ENCODE assay signal across 20 mouse cellular contexts in genomic region chr8:114469208-114469590, GRCm38 (mm10). TPM values are rescaled to one million over a fixed set of nuclear protein-coding genes. Genes with fewer than 3 reads are reported as not detected.
DNase-seq lines count a peak whose midpoint lies in the region; ATAC-seq and TF ChIP-seq lines count a peak whose summit lies in the region.
"Had no signal": no experiment of that assay in that cellular context is flagged by ENCODE, and none has a peak within 500 bp of the region (broad histone marks: within the 10 kb centered on the region; RNA-seq: fewer than 3 reads in every experiment).

No protein-coding gene starts in this region.

- TF ChIP-seq POLR2A in brain, embryonic 14.5 days (IDR thresholded peaks at IDR 0.05; ENCODE audit: borderline replicate concordance, extremely low read depth, insufficient read depth, insufficient read length, poor library complexity, severe bottlenecking) = no peak

- 91% methylated on average over 10 of the region's 10 CpGs for WGBS in hindbrain, embryonic 13.5 days
- WGBS in hindbrain, embryonic 10.5 days = 92% methylated on average over 10 of the region's 10 CpGs
- 82% methylated on average over 10 of the region's 10 CpGs for WGBS in lung, embryonic 16.5 days

- H3K4me2 ChIP-seq in hindbrain, embryonic 13.5 days = no peak overlapping the region
- no peak overlapping the region for H3K4me2 ChIP-seq in lung, embryonic 16.5 days (ENCODE audit: low read depth, low read length)
- H3K4me2 ChIP-seq: liver, embryonic 13.5 days; neural tube, embryonic 15.5 days had no signal

- H3K9me3 ChIP-seq in hindbrain, embryonic 13.5 days = no peaks in the 10 kb centered on the region
- H3K9me3 ChIP-seq in hindbrain, embryonic 10.5 days = peaks cover 6% of the 10 kb centered on the region; the same call in 1 of the 2 replicates
- no peaks in the 10 kb centered on the region for H3K9me3 ChIP-seq in lung, embryonic 16.5 days (ENCODE audit: control insufficient read depth, low read length)
- H3K9me3 ChIP-seq: liver, embryonic 13.5 days; midbrain, embryonic 10.5 days; neural tube, embryonic 15.5 days had no signal

- peaks cover 5% of the 10 kb centered on the region; the same call in 1 of the 2 replicates for H3K4me1 ChIP-seq in hindbrain, embryonic 13.5 days (replicated peaks)
- no peaks in the 10 kb centered on the region for H3K4me1 ChIP-seq in hindbrain, embryonic 10.5 days (replicated peaks)
- no peaks in the 10 kb centered on the region for H3K4me1 ChIP-seq in lung, embryonic 16.5 days (replicated peaks; ENCODE audit: control insufficient read depth, insufficient read depth, low read length)
- H3K4me1 ChIP-seq: liver, embryonic 13.5 days; midbrain, embryonic 10.5 days had no signal

- ATAC-seq in hindbrain, embryonic 13.5 days (ENCODE audit: low FRiP score) = no peak
- peak; percentile 16; the same call in 1 of the 2 replicates for ATAC-seq in lung, embryonic 16.5 days (ENCODE audit: low read depth)

- H3K4me3 ChIP-seq in hindbrain, embryonic 13.5 days = no peak overlapping the region
- H3K4me3 ChIP-seq in hindbrain, embryonic 10.5 days = no peak overlapping the region
- H3K4me3 ChIP-seq in lung, embryonic 16.5 days (ENCODE audit: low read length) = no peak overlapping the region
- H3K4me3 ChIP-seq: gastrocnemius, adult 2 months; liver, embryonic 13.5 days; midbrain, embryonic 10.5 days; neural tube, embryonic 15.5 days had no signal

- H3K27ac ChIP-seq in hindbrain, embryonic 13.5 days = peak overlapping the region; percentile 61
- H3K27ac ChIP-seq in hindbrain, embryonic 10.5 days = no peak overlapping the region
- no peak overlapping the region for H3K27ac ChIP-seq in lung, embryonic 16.5 days (ENCODE audit: low read length)
- H3K27ac ChIP-seq: gastrocnemius, adult 2 months; liver, embryonic 13.5 days; midbrain, embryonic 10.5 days; neural tube, embryonic 15.5 days had no signal

- no peaks in the 10 kb centered on the region; the same call in 1 of the 2 replicates for H3K36me3 ChIP-seq in hindbrain, embryonic 13.5 days
- peaks cover 15% of the 10 kb centered on the region for H3K36me3 ChIP-seq in hindbrain, embryonic 10.5 days
- H3K36me3 ChIP-seq in lung, embryonic 16.5 days (ENCODE audit: control insufficient read depth, insufficient read depth, low read length) = peaks cover 4% of the 10 kb centered on the region; the same call in 1 of the 2 replicates
- H3K36me3 ChIP-seq: neural tube, embryonic 15.5 days had no signal

- H3K27me3 ChIP-seq in hindbrain, embryonic 13.5 days = no peaks in the 10 kb centered on the region
- H3K27me3 ChIP-seq in hindbrain, embryonic 10.5 days (ENCODE audit: insufficient read depth, poor library complexity, severe bottlenecking) = no peaks in the 10 kb centered on the region
- H3K27me3 ChIP-seq in lung, embryonic 16.5 days (ENCODE audit: control insufficient read depth, insufficient read depth, low read depth, low read length) = no peaks in the 10 kb centered on the region
- H3K27me3 ChIP-seq: liver, embryonic 13.5 days; neural tube, embryonic 15.5 days had no signal

- TF ChIP-seq CTCF in brain, embryonic 14.5 days (IDR thresholded peaks at IDR 0.05; ENCODE audit: borderline replicate concordance, extremely low read depth, insufficient read depth, insufficient read length) = 0 out of 2 replicates have a peak, but pooled peaks have one; percentile 17

- no peak for DNase-seq in hindbrain, embryonic 10.5 days (ENCODE audit: low spot score)
- DNase-seq in lung, postnatal 25 days (ENCODE audit: low spot score) = no peak
- DNase-seq in ES-CJ7 (ENCODE audit: low read depth, low spot score) = peak; percentile 43
- no peak for DNase-seq in brain, embryonic 14.5 days (ENCODE audit: low read depth)
- no peak for DNase-seq in adrenal gland, adult (ENCODE audit: inconsistent age in 2 of 2, low spot score in 1 of 2)
- no peak for DNase-seq in gastrocnemius, postnatal 4 days (ENCODE audit: low spot score in 2 of 2)
- DNase-seq: cerebellum, adult 9-11 months; gastrocnemius, adult 2 months; kidney, adult 9 months; liver, embryonic 13.5 days; right cerebral cortex, postnatal 25 days; thymus, adult 18-20 months had no signal

- H3K9ac ChIP-seq in hindbrain, embryonic 13.5 days = no peak overlapping the region
- H3K9ac ChIP-seq in lung, embryonic 16.5 days (ENCODE audit: low read length) = no peak overlapping the region
- H3K9ac ChIP-seq: liver, embryonic 13.5 days; neural tube, embryonic 15.5 days had no signal

RNA-seq across cellular contexts. Expression of gene Wwox, which starts 29.7 kb away (rescaled TPM):
- polyA plus RNA-seq in hindbrain, embryonic 13.5 days (2015; fragmentation: Nextera tagmentation; extraction: Ambion mirVana) = 12.4 and 13.8 TPM in 2 replicates
- polyA plus RNA-seq in hindbrain, embryonic 10.5 days (2016; fragmentation: Nextera tagmentation; extraction: Ambion mirVana) = 12.5 and 13.2 TPM in 2 replicates
- polyA plus RNA-seq in lung, embryonic 16.5 days (2015; fragmentation: Nextera tagmentation; extraction: Ambion mirVana) = 19.2 and 20.2 TPM in 2 replicates
- polyA plus RNA-seq in brain, embryonic 14.5 days (2012; rRNA removed) = 8.7 and 11.0 TPM in 2 replicates
- 10 to 100 TPM; 10.9 to 11.5 TPM for total RNA-seq in gastrocnemius, postnatal 4 days (2021)

RNA-seq across cellular contexts. Expression of gene Clec3a, which starts 51.3 kb away (rescaled TPM):
- polyA plus RNA-seq in hindbrain, embryonic 13.5 days (2015; fragmentation: Nextera tagmentation; extraction: Ambion mirVana) = not detected in 2 replicates
- polyA plus RNA-seq in hindbrain, embryonic 10.5 days (2016; fragmentation: Nextera tagmentation; extraction: Ambion mirVana) = not detected in 2 replicates
- 0.38 and 0.92 TPM in 2 replicates for polyA plus RNA-seq in lung, embryonic 16.5 days (2015; fragmentation: Nextera tagmentation; extraction: Ambion mirVana)
- polyA plus RNA-seq in brain, embryonic 14.5 days (2012; rRNA removed) = not detected in 2 replicates
- under 1 TPM in 1 of 2 experiments, not detected in 1; 0.86 TPM for total RNA-seq in gastrocnemius, postnatal 4 days (2021)
- total RNA-seq: gastrocnemius, adult 2 months; heart, adult 8-10 months had no signal
- polyA plus RNA-seq: heart, embryonic 16.5 days; large intestine, adult 2 months; limb, embryonic 11.5 days; liver, embryonic 13.5 days; midbrain, embryonic 10.5 days had no signal
